Mouse (Mus musculus): ENCODE measurements around the gene Ccdc146.

Ccdc146 gene

GRCm38 (mm10) chr5:21383392-21384251 is 40.9 kb downstream of the Ccdc146 start:
- Histone ChIP-seq H3K36me3 (ENCODE audit: insufficient read depth, low read length) (no peaks in the 10 kb centered on the region), H3K4me1 (replicated peaks; ENCODE audit: low read depth, low read length) (peaks cover 22% of the 10 kb centered on the region), H3K9me3 (ENCODE audit: low read length) (no peaks in the 10 kb centered on the region), H3K27me3 (ENCODE audit: insufficient read depth, low read length) (no peaks in the 10 kb centered on the region; the same call in 1 of the 2 replicates), H3K4me3 (replicated peaks; ENCODE audit: low read length) (peak overlapping the region; percentile 35)
- no peak for TF ChIP-seq NANOG (IDR thresholded peaks at IDR 0.05; ENCODE audit: borderline replicate concordance, low read length)
- no peak for TF ChIP-seq CTCF (conservative IDR thresholded peaks at IDR 0.05; ENCODE audit: low read length)
- TF ChIP-seq POU5F1 (IDR thresholded peaks at IDR 0.05; ENCODE audit: borderline replicate concordance, low read length): no peak

- H3K4me1 ChIP-seq (replicated peaks; ENCODE audit: low read depth, low read length): peaks cover 20% of the 10 kb centered on the region
- H3K9me3 ChIP-seq (ENCODE audit: low read length): no peaks in the 10 kb centered on the region
- TF ChIP-seq CTCF (conservative IDR thresholded peaks at IDR 0.05; ENCODE audit: low read length) (no peak), NANOG (IDR thresholded peaks at IDR 0.05; ENCODE audit: borderline replicate concordance, low read length) (no peak), POU5F1 (IDR thresholded peaks at IDR 0.05; ENCODE audit: borderline replicate concordance, low read length) (no peak)
- H3K4me3 ChIP-seq (replicated peaks; ENCODE audit: low read length): no peak overlapping the region
- H3K27me3 ChIP-seq (ENCODE audit: insufficient read depth, low read length): no peaks in the 10 kb centered on the region; the same call in 1 of the 2 replicates
- no peaks in the 10 kb centered on the region for H3K36me3 ChIP-seq (ENCODE audit: insufficient read depth, low read length)
Observed at GRCm38 (mm10) chr5:21382678-21383077, 41.8 kb downstream of the Ccdc146 start.

GRCm38 (mm10) chr5:21381986-21382385 is 42.5 kb downstream of the Ccdc146 start:
- Histone ChIP-seq H3K9me3 (ENCODE audit: low read length) (no peaks in the 10 kb centered on the region), H3K36me3 (ENCODE audit: insufficient read depth, low read length) (no peaks in the 10 kb centered on the region), H3K4me3 (replicated peaks; ENCODE audit: low read length) (no peak overlapping the region), H3K27me3 (ENCODE audit: insufficient read depth, low read length) (no peaks in the 10 kb centered on the region; the same call in 1 of the 2 replicates), H3K4me1 (replicated peaks; ENCODE audit: low read depth, low read length) (peaks cover 20% of the 10 kb centered on the region)
- no peak for TF ChIP-seq POU5F1 (IDR thresholded peaks at IDR 0.05; ENCODE audit: borderline replicate concordance, low read length)

- Histone ChIP-seq H3K27me3 (ENCODE audit: insufficient read depth, low read length) (peaks cover 2% of the 10 kb centered on the region), H3K4me1 (replicated peaks; ENCODE audit: low read depth, low read length) (peaks cover 9% of the 10 kb centered on the region), H3K4me3 (replicated peaks; ENCODE audit: low read length) (no peak overlapping the region), H3K36me3 (ENCODE audit: insufficient read depth, low read length) (no peaks in the 10 kb centered on the region), H3K9me3 (ENCODE audit: low read length) (no peaks in the 10 kb centered on the region)
- TF ChIP-seq POU5F1 (IDR thresholded peaks at IDR 0.05; ENCODE audit: borderline replicate concordance, low read length) (no peak), NANOG (IDR thresholded peaks at IDR 0.05; ENCODE audit: borderline replicate concordance, low read length) (no peak), CTCF (conservative IDR thresholded peaks at IDR 0.05; ENCODE audit: low read length) (no peak)
Observed at GRCm38 (mm10) chr5:21378397-21378796, 46.1 kb downstream of the Ccdc146 start.

- H3K27me3 ChIP-seq (ENCODE audit: insufficient read depth, low read length): peaks cover 11% of the 10 kb centered on the region
Observed at GRCm38 (mm10) chr5:21376935-21377334, 47.5 kb downstream of the Ccdc146 start.

GRCm38 (mm10) chr5:21373180-21373518 is 51.3 kb downstream of the Ccdc146 start:
- peaks cover 10% of the 10 kb centered on the region for H3K4me1 ChIP-seq (replicated peaks; ENCODE audit: low read depth, low read length)
- H3K36me3 ChIP-seq (ENCODE audit: insufficient read depth, low read length): no peaks in the 10 kb centered on the region
- no peak for TF ChIP-seq CTCF (conservative IDR thresholded peaks at IDR 0.05; ENCODE audit: low read length)
- no peak for TF ChIP-seq NANOG (IDR thresholded peaks at IDR 0.05; ENCODE audit: borderline replicate concordance, low read length)
- TF ChIP-seq POU5F1 (IDR thresholded peaks at IDR 0.05; ENCODE audit: borderline replicate concordance, low read length): no peak
- peaks cover 21% of the 10 kb centered on the region for H3K27me3 ChIP-seq (ENCODE audit: insufficient read depth, low read length)
- H3K4me3 ChIP-seq (replicated peaks; ENCODE audit: low read length): peak overlapping the region; percentile 77
- H3K9me3 ChIP-seq (ENCODE audit: low read length): no peaks in the 10 kb centered on the region

More at GRCm38 (mm10) chr5:21376935-21377334, 47.5 kb downstream of the Ccdc146 start:
- H3K9me3 ChIP-seq (ENCODE audit: low read length): no peaks in the 10 kb centered on the region
- H3K36me3 ChIP-seq (ENCODE audit: insufficient read depth, low read length): no peaks in the 10 kb centered on the region
- H3K4me1 ChIP-seq (replicated peaks; ENCODE audit: low read depth, low read length): peaks cover 9% of the 10 kb centered on the region
- TF ChIP-seq NANOG (IDR thresholded peaks at IDR 0.05; ENCODE audit: borderline replicate concordance, low read length) (no peak), POU5F1 (IDR thresholded peaks at IDR 0.05; ENCODE audit: borderline replicate concordance, low read length) (no peak), CTCF (conservative IDR thresholded peaks at IDR 0.05; ENCODE audit: low read length) (no peak)
- no peak overlapping the region for H3K4me3 ChIP-seq (replicated peaks; ENCODE audit: low read length)

GRCm38 (mm10) chr5:21372493-21373179 is 51.8 kb downstream of the Ccdc146 start, which contains the start of gene Fgl2:
Gene Fgl2 (plus strand): TSS chr5:21372642.
- TF ChIP-seq NANOG (IDR thresholded peaks at IDR 0.05; ENCODE audit: borderline replicate concordance, low read length): no peak
- TF ChIP-seq CTCF (conservative IDR thresholded peaks at IDR 0.05; ENCODE audit: low read length): no peak
- TF ChIP-seq POU5F1 (IDR thresholded peaks at IDR 0.05; ENCODE audit: borderline replicate concordance, low read length): no peak
- H3K27me3 ChIP-seq (ENCODE audit: insufficient read depth, low read length): peaks cover 21% of the 10 kb centered on the region
- H3K4me1 ChIP-seq (replicated peaks; ENCODE audit: low read depth, low read length): peaks cover 10% of the 10 kb centered on the region
- peak within 1 kb of the TSS; percentile 77 for H3K4me3 ChIP-seq (replicated peaks; ENCODE audit: low read length)
- H3K36me3 ChIP-seq (ENCODE audit: insufficient read depth, low read length): no peaks in the 10 kb centered on the region
- no peaks in the 10 kb centered on the region for H3K9me3 ChIP-seq (ENCODE audit: low read length)

- H3K4me1 ChIP-seq (replicated peaks; ENCODE audit: low read depth, low read length): peaks cover 10% of the 10 kb centered on the region
- H3K9me3 ChIP-seq (ENCODE audit: low read length): no peaks in the 10 kb centered on the region
- H3K27me3 ChIP-seq (ENCODE audit: insufficient read depth, low read length): peaks cover 21% of the 10 kb centered on the region
- no peaks in the 10 kb centered on the region for H3K36me3 ChIP-seq (ENCODE audit: insufficient read depth, low read length)
- H3K4me3 ChIP-seq (replicated peaks; ENCODE audit: low read length): no peak overlapping the region
- TF ChIP-seq POU5F1 (IDR thresholded peaks at IDR 0.05; ENCODE audit: borderline replicate concordance, low read length): no peak
- TF ChIP-seq NANOG (IDR thresholded peaks at IDR 0.05; ENCODE audit: borderline replicate concordance, low read length): no peak
- no peak for TF ChIP-seq CTCF (conservative IDR thresholded peaks at IDR 0.05; ENCODE audit: low read length)
Observed at GRCm38 (mm10) chr5:21371920-21372319, 52.6 kb downstream of the Ccdc146 start.
